Mouse (Mus musculus): ENCODE measurements at regions not wholly inside any gene's neighbourhood (a gene's known extent, or its start where the extent isn't known, plus 50 kb on each side); places are given as distances from the start of the nearest gene placed in this dataset.
A peak's percentile ranks its signal among the peaks of the same experiment; 100 is the strongest.

GRCm38 (mm10) chr17:72782775-72783174 lies 53.5 kb upstream of the Ypel5 start:
- ATAC-seq (replicated peaks; ENCODE audit: poor library complexity, severe bottlenecking), result no peak

- peak; percentile 97 for ATAC-seq (replicated peaks; ENCODE audit: poor library complexity, severe bottlenecking)
Observed at GRCm38 (mm10) chr17:72781786-72782185, 54.5 kb upstream of the Ypel5 start.

GRCm38 (mm10) chr17:72768266-72768665 lies 68.0 kb upstream of the Ypel5 start:
- ATAC-seq (replicated peaks; ENCODE audit: poor library complexity, severe bottlenecking), result no peak

GRCm38 (mm10) chr17:72760937-72761336 lies 75.3 kb upstream of the Ypel5 start:
- ATAC-seq (replicated peaks; ENCODE audit: poor library complexity, severe bottlenecking), result no peak

GRCm38 (mm10) chr17:72746411-72746810 lies 89.8 kb upstream of the Ypel5 start:
- ATAC-seq (replicated peaks; ENCODE audit: poor library complexity, severe bottlenecking), result no peak

- no peak for ATAC-seq (replicated peaks; ENCODE audit: poor library complexity, severe bottlenecking)
Observed at GRCm38 (mm10) chr17:72733006-72733405, 103.2 kb upstream of the Ypel5 start.

GRCm38 (mm10) chr17:72731691-72732090 lies 104.6 kb upstream of the Ypel5 start:
- ATAC-seq (replicated peaks; ENCODE audit: poor library complexity, severe bottlenecking), result no peak

- ATAC-seq (replicated peaks; ENCODE audit: poor library complexity, severe bottlenecking), result no peak
Observed at GRCm38 (mm10) chr17:72731175-72731574, 105.1 kb upstream of the Ypel5 start.

- no peak for ATAC-seq (replicated peaks; ENCODE audit: poor library complexity, severe bottlenecking)
Observed at GRCm38 (mm10) chr17:72720753-72721152, 115.5 kb upstream of the Ypel5 start.

- ATAC-seq (replicated peaks; ENCODE audit: poor library complexity, severe bottlenecking), result no peak
Observed at GRCm38 (mm10) chr17:72719618-72720017, 115.2 kb upstream of the Alk start.

- no peak for ATAC-seq (replicated peaks; ENCODE audit: poor library complexity, severe bottlenecking)
Observed at GRCm38 (mm10) chr17:72691630-72692029, 87.2 kb upstream of the Alk start.

GRCm38 (mm10) chr17:72689606-72690005 lies 85.2 kb upstream of the Alk start:
- no peak for ATAC-seq (replicated peaks; ENCODE audit: poor library complexity, severe bottlenecking)

GRCm38 (mm10) chr17:72688800-72689199 lies 84.4 kb upstream of the Alk start:
- no peak for ATAC-seq (replicated peaks; ENCODE audit: poor library complexity, severe bottlenecking)

- ATAC-seq (replicated peaks; ENCODE audit: poor library complexity, severe bottlenecking), result peak; percentile 14; the same call in 1 of the 2 replicates
Observed at GRCm38 (mm10) chr17:72674658-72675057, 70.2 kb upstream of the Alk start.

- ATAC-seq (replicated peaks; ENCODE audit: poor library complexity, severe bottlenecking), result no peak
Observed at GRCm38 (mm10) chr17:72672010-72672409, 67.6 kb upstream of the Alk start.

GRCm38 (mm10) chr17:72666961-72667360 lies 62.5 kb upstream of the Alk start:
- ATAC-seq (replicated peaks; ENCODE audit: poor library complexity, severe bottlenecking), result no peak

- no peak for ATAC-seq (replicated peaks; ENCODE audit: poor library complexity, severe bottlenecking)
Observed at GRCm38 (mm10) chr17:72661678-72662077, 57.3 kb upstream of the Alk start.

GRCm38 (mm10) chr17:72658744-72659143 lies 54.3 kb upstream of the Alk start:
- no peak for ATAC-seq (replicated peaks; ENCODE audit: poor library complexity, severe bottlenecking)

GRCm38 (mm10) chr17:72657826-72658225 lies 53.4 kb upstream of the Alk start:
- no peak for ATAC-seq (replicated peaks; ENCODE audit: poor library complexity, severe bottlenecking)

Data from granulocyte monocyte progenitor cell, adult 5-6 weeks (primary cell).